Mouse (Mus musculus): Measurements from ENCODE around the gene Cbx5.

The Cbx5 gene

GRCm38 (mm10) chr15:103239685-103240159 is at the start of gene Cbx5:
Gene Cbx5 (minus strand): TSS chr15:103239816.
- DNase-seq (ENCODE audit: low read depth, low spot score): peak; percentile 97

- DNase-seq (ENCODE audit: low read depth, low spot score): no peak
Measured at GRCm38 (mm10) chr15:103285778-103286417, 46.3 kb upstream of the Cbx5 start.

GRCm38 (mm10) chr15:103284647-103285046 is 45.0 kb upstream of the Cbx5 start:
- no peak for DNase-seq (ENCODE audit: low read depth, low spot score)

- peak; percentile 73 for DNase-seq (ENCODE audit: low read depth, low spot score)
Measured at GRCm38 (mm10) chr15:103284066-103284465, 44.5 kb upstream of the Cbx5 start.

- no peak for DNase-seq (ENCODE audit: low read depth, low spot score)
Measured at GRCm38 (mm10) chr15:103281465-103282205, 42.0 kb upstream of the Cbx5 start.

GRCm38 (mm10) chr15:103280817-103281464 is 41.3 kb upstream of the Cbx5 start:
- peak; percentile 35 for DNase-seq (ENCODE audit: low read depth, low spot score)

- DNase-seq (ENCODE audit: low read depth, low spot score): peak; percentile 60
Measured at GRCm38 (mm10) chr15:103279750-103280149, 40.1 kb upstream of the Cbx5 start.

- no peak for DNase-seq (ENCODE audit: low read depth, low spot score)
Measured at GRCm38 (mm10) chr15:103277949-103278348, 38.3 kb upstream of the Cbx5 start.

GRCm38 (mm10) chr15:103275943-103276342 is 36.3 kb upstream of the Cbx5 start:
- peak; percentile 50 for DNase-seq (ENCODE audit: low read depth, low spot score)

- peak; percentile 100 for DNase-seq (ENCODE audit: low read depth, low spot score)
Measured at GRCm38 (mm10) chr15:103272419-103273279, 33.0 kb upstream of the Cbx5 start, which contains the start of gene Copz1. Gene Copz1 (plus strand): TSS chr15:103272714.

- DNase-seq (ENCODE audit: low read depth, low spot score): no peak
Measured at GRCm38 (mm10) chr15:103268903-103269302, 29.3 kb upstream of the Cbx5 start.

- no peak for DNase-seq (ENCODE audit: low read depth, low spot score)
Measured at GRCm38 (mm10) chr15:103264794-103265193, 25.2 kb upstream of the Cbx5 start.

- no peak for DNase-seq (ENCODE audit: low read depth, low spot score)
Measured at GRCm38 (mm10) chr15:103259989-103260388, 20.4 kb upstream of the Cbx5 start.

GRCm38 (mm10) chr15:103259162-103259561 is 19.5 kb upstream of the Cbx5 start:
- DNase-seq (ENCODE audit: low read depth, low spot score): no peak

- peak; percentile 40 for DNase-seq (ENCODE audit: low read depth, low spot score)
Measured at GRCm38 (mm10) chr15:103257790-103258728, 18.4 kb upstream of the Cbx5 start, which contains the start of gene Nfe2. Gene Nfe2 (minus strand): TSS chr15:103258403.

- no peak for DNase-seq (ENCODE audit: low read depth, low spot score)
Measured at GRCm38 (mm10) chr15:103256210-103256986, 16.8 kb upstream of the Cbx5 start.

- DNase-seq (ENCODE audit: low read depth, low spot score): no peak
Measured at GRCm38 (mm10) chr15:103255169-103255568, 15.6 kb upstream of the Cbx5 start.

- DNase-seq (ENCODE audit: low read depth, low spot score): no peak
Measured at GRCm38 (mm10) chr15:103253352-103253751, 13.7 kb upstream of the Cbx5 start.

- DNase-seq (ENCODE audit: low read depth, low spot score): no peak
Measured at GRCm38 (mm10) chr15:103252660-103253059, 13.0 kb upstream of the Cbx5 start.
